Mouse (Mus musculus) kidney, postnatal 4 days (tissue): ENCODE data around the gene Apob.

Source experiments
- DNase-seq, 2 experiments: peaks; one replicate each; pipeline ENCODE4 v3.0.0; 2021; ENCODE audit warnings: mixed read lengths in 2 of 2

The Apob gene

GRCm38 (mm10) chr12:8038081-8038730, 60.8 kb downstream of the Apob start:
- DNase-seq, result no peak

GRCm38 (mm10) chr12:8042626-8043394, 65.4 kb downstream of the Apob start:
- peak in 1 of 2 experiments; percentile 10 for DNase-seq

GRCm38 (mm10) chr12:8047046-8047445, 69.6 kb downstream of the Apob start:
- DNase-seq, result no peak

- DNase-seq, result no peak
Measured at GRCm38 (mm10) chr12:8047789-8048309, 70.4 kb downstream of the Apob start.

- DNase-seq, result no peak
Measured at GRCm38 (mm10) chr12:8056001-8056640, 78.7 kb downstream of the Apob start.

- peak; percentile 83 to 84 for DNase-seq
Measured at GRCm38 (mm10) chr12:8059576-8059975, 82.1 kb downstream of the Apob start.

- DNase-seq, result peak; percentile 20 to 39
Measured at GRCm38 (mm10) chr12:8063363-8064065, 86.1 kb downstream of the Apob start.
